27 mouse cellular contexts compared by ENCODE assay signal in the genomic region with DNA sequence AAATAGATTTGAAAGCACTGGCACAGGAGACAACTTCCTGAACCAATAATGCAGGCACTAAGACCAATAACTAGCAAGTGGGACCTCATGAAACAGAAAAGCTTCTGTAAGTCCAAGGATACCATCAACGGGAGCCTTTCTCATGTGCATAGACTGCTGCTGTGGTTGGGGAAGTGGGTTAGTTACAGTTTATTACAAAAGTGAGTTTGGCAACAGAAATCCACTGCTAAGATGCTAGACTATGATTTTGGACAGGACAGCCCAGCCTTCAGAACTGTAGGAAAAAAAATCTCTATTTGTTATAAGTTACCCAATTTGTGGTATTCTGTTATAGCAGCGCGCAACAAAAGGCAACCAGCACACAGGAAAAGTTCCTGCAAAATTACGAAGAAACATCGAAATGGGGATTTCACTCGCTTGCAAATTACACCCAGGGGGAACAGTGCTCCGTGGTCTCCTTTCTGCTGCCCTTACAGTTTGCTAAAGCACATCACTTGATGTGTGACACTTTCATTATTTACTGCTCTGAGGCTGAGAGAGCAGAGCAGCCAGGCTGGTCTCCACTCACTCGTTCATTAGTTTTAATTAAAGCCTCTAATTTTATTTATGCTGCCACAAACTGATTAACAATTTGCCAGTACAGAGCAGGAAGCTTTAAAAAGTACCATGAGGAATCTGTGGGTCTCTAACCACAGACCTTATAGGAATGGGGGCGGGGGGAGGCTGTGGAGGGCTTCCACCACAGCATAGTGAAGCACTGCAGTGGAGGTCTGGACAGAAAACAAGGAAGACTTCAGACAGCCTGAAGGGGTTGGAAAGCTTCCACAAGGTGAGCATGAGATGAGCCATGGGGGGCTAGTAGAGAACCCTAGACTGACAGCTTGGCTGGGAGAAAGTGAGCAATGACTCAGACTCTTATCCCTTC. TPM values are rescaled to one million over a fixed set of nuclear protein-coding genes. Genes with fewer than 3 reads are reported as not detected.
DNase-seq lines count a peak whose midpoint lies in the region; ATAC-seq and TF ChIP-seq lines count a peak whose summit lies in the region.
"Had no signal": no experiment of that assay in that cellular context is flagged by ENCODE, and none has a peak within 500 bp of the region (broad histone marks: within the 10 kb centered on the region; RNA-seq: fewer than 3 reads in every experiment).

No protein-coding gene starts in this region.

- H3K27me3 ChIP-seq in forebrain, embryonic 16.5 days (replicated peaks; ENCODE audit: control insufficient read depth, insufficient read depth, low read length): no peaks in the 10 kb centered on the region
- no peaks in the 10 kb centered on the region for H3K27me3 ChIP-seq in forebrain, postnatal 0 days (ENCODE audit: insufficient read depth, low read length)
- H3K27me3 ChIP-seq in heart, embryonic 10.5 days (ENCODE audit: insufficient read depth, poor library complexity, severe bottlenecking): no peaks in the 10 kb centered on the region
- H3K27me3 ChIP-seq: Patski had no signal

- H3K36me3 ChIP-seq in forebrain, embryonic 16.5 days (ENCODE audit: control insufficient read depth, insufficient read depth): no peaks in the 10 kb centered on the region
- no peaks in the 10 kb centered on the region for H3K36me3 ChIP-seq in forebrain, postnatal 0 days (ENCODE audit: insufficient read depth)
- H3K36me3 ChIP-seq in heart, embryonic 10.5 days: no peaks in the 10 kb centered on the region
- H3K36me3 ChIP-seq: embryonic facial prominence, embryonic 10.5 days had no signal

- no peak for TF ChIP-seq POLR2A in brain, embryonic 14.5 days (IDR thresholded peaks at IDR 0.05; ENCODE audit: borderline replicate concordance, extremely low read depth, insufficient read depth, insufficient read length, poor library complexity, severe bottlenecking)

- WGBS in forebrain, embryonic 16.5 days: 31% methylated on average over 9 of the region's 9 CpGs
- WGBS in forebrain, postnatal 0 days: 32% methylated on average over 9 of the region's 9 CpGs
- WGBS in heart, embryonic 10.5 days: 75% methylated on average over 9 of the region's 9 CpGs

- no peaks in the 10 kb centered on the region for H3K4me1 ChIP-seq in forebrain, embryonic 16.5 days (replicated peaks; ENCODE audit: control insufficient read depth, insufficient read depth, low read length)
- H3K4me1 ChIP-seq in forebrain, postnatal 0 days (ENCODE audit: insufficient read depth): no peaks in the 10 kb centered on the region
- no peaks in the 10 kb centered on the region for H3K4me1 ChIP-seq in heart, embryonic 10.5 days
- H3K4me1 ChIP-seq: embryonic facial prominence, embryonic 10.5 days had no signal

- H3K27ac ChIP-seq in forebrain, embryonic 16.5 days (ENCODE audit: low read length): no peak overlapping the region
- H3K27ac ChIP-seq in forebrain, postnatal 0 days (ENCODE audit: low read depth, low read length): no peak overlapping the region
- no peak overlapping the region for H3K27ac ChIP-seq in heart, embryonic 10.5 days
- H3K27ac ChIP-seq: embryonic facial prominence, embryonic 10.5 days; hindbrain, embryonic 14.5 days had no signal

- H3K9me3 ChIP-seq in forebrain, embryonic 16.5 days (ENCODE audit: control insufficient read depth, low read length): no peaks in the 10 kb centered on the region
- H3K9me3 ChIP-seq in forebrain, postnatal 0 days (ENCODE audit: low read length): no peaks in the 10 kb centered on the region
- no peaks in the 10 kb centered on the region for H3K9me3 ChIP-seq in heart, embryonic 10.5 days
- H3K9me3 ChIP-seq: embryonic facial prominence, embryonic 10.5 days had no signal

- no peak overlapping the region for H3K4me3 ChIP-seq in forebrain, embryonic 16.5 days (replicated peaks; ENCODE audit: low read length)
- no peak overlapping the region for H3K4me3 ChIP-seq in forebrain, postnatal 0 days (ENCODE audit: low read depth, low read length)
- no peak overlapping the region for H3K4me3 ChIP-seq in heart, embryonic 10.5 days
- H3K4me3 ChIP-seq: embryonic facial prominence, embryonic 10.5 days had no signal

- no peak for DNase-seq in forebrain, postnatal 0 days
- DNase-seq in brain, embryonic 14.5 days (ENCODE audit: low read depth): peak; percentile 75
- no peak for DNase-seq in heart, embryonic 10.5 days (ENCODE audit: low spot score)
- DNase-seq in kidney, postnatal 10 days: no peak
- DNase-seq: adrenal gland, postnatal 14 days; B cell, adult 2 months; cerebellum, adult 18-20 months; cerebellum, adult 9-11 months; cerebellum, postnatal 36 days; gastrocnemius, postnatal 25 days; heart, adult 11 months; heart, postnatal 10 days; heart, postnatal 4 days; kidney, adult 2 months had no signal

- peak; percentile 57; the same call in 1 of the 2 replicates for ATAC-seq in forebrain, embryonic 16.5 days
- no peak for ATAC-seq in forebrain, postnatal 0 days
- ATAC-seq in hematopoietic stem cell, adult 5-6 weeks (replicated peaks in 1 of 2; ENCODE audit: insufficient read depth in 1 of 2, low FRiP score in 2 of 2, low TSS enrichment in 1 of 2, low read depth in 1 of 2, poor library complexity in 2 of 2, severe bottlenecking in 2 of 2): peak; percentile 21 to 32; a peak in 1 of 4 replicates
- ATAC-seq: activated CD4-positive, CD25-positive, alpha-beta regulatory T cell, adult 4 months; CD4-positive, CD25-positive, alpha-beta regulatory T cell, adult 4 months; intestine, embryonic 16.5 days; Patski had no signal

- no peak overlapping the region for H3K9ac ChIP-seq in forebrain, embryonic 16.5 days (replicated peaks; ENCODE audit: low read depth, low read length)
- no peak overlapping the region for H3K9ac ChIP-seq in forebrain, postnatal 0 days
- H3K9ac ChIP-seq: hindbrain, embryonic 14.5 days had no signal

- no peak for TF ChIP-seq CTCF in forebrain, postnatal 0 days (IDR thresholded peaks at IDR 0.05; ENCODE audit: low read depth)
- no peak for TF ChIP-seq CTCF in brain, embryonic 14.5 days (IDR thresholded peaks at IDR 0.05; ENCODE audit: borderline replicate concordance, extremely low read depth, insufficient read depth, insufficient read length)

- no peak overlapping the region for H3K4me2 ChIP-seq in forebrain, embryonic 16.5 days (ENCODE audit: low read length)
- H3K4me2 ChIP-seq in forebrain, postnatal 0 days (ENCODE audit: low read depth): no peak overlapping the region
- H3K4me2 ChIP-seq: hindbrain, embryonic 14.5 days had no signal

RNA-seq across cellular contexts. Expression of a gene that starts 10.3 kb away (rescaled TPM):
- 31.8 and 36.9 TPM in 2 replicates for polyA plus RNA-seq in forebrain, embryonic 16.5 days (2015; fragmentation: Nextera tagmentation; extraction: Ambion mirVana)
- 15.2 and 18.0 TPM in 2 replicates for total RNA-seq in forebrain, postnatal 0 days (2014; rRNA removed)
- 12.6 and 19.5 TPM in 2 replicates for polyA plus RNA-seq in forebrain, postnatal 0 days (2015; fragmentation: Nextera tagmentation; extraction: Ambion mirVana)
- polyA plus RNA-seq in brain, embryonic 14.5 days (2012; rRNA removed): 15.1 and 15.9 TPM in 2 replicates
- total RNA-seq in hematopoietic stem cell, adult 5-6 weeks (2017): 29.1 and 31.3 TPM in 2 replicates
- 16.5 and 23.5 TPM in 2 replicates for polyA plus RNA-seq in heart, embryonic 10.5 days (2016; fragmentation: Nextera tagmentation; extraction: Ambion mirVana)

RNA-seq across cellular contexts. Expression of a gene that starts 37.2 kb away (rescaled TPM):
- polyA plus RNA-seq in forebrain, embryonic 16.5 days (2015; fragmentation: Nextera tagmentation; extraction: Ambion mirVana): 0.09 and 0.77 TPM in 2 replicates
- 0.69 and 0.90 TPM in 2 replicates for total RNA-seq in forebrain, postnatal 0 days (2014; rRNA removed)
- polyA plus RNA-seq in forebrain, postnatal 0 days (2015; fragmentation: Nextera tagmentation; extraction: Ambion mirVana): 0.15 and 0.47 TPM in 2 replicates
- polyA plus RNA-seq in brain, embryonic 14.5 days (2012; rRNA removed): 0.57 and 1.6 TPM in 2 replicates
- total RNA-seq in hematopoietic stem cell, adult 5-6 weeks (2017): not detected in 2 replicates
- 0.06 and 0.10 TPM in 2 replicates for polyA plus RNA-seq in heart, embryonic 10.5 days (2016; fragmentation: Nextera tagmentation; extraction: Ambion mirVana)
- total RNA-seq: adrenal gland, adult 18-20 months; adrenal gland, postnatal 14 days; gastrocnemius, adult 18-20 months; gastrocnemius, postnatal 25 days; heart, postnatal 10 days; heart, postnatal 4 days; MEL had no signal
- polyA plus RNA-seq: activated CD4-positive, CD25-positive, alpha-beta regulatory T cell, adult 4 months; CD4-positive, CD25-positive, alpha-beta regulatory T cell, adult 4 months; embryonic facial prominence, embryonic 14.5 days; heart, embryonic 14.5 days; kidney, adult 2 months; Patski had no signal

RNA-seq across cellular contexts. Expression of a gene that starts 38.4 kb away (rescaled TPM):
- polyA plus RNA-seq in forebrain, embryonic 16.5 days (2015; fragmentation: Nextera tagmentation; extraction: Ambion mirVana): 1.6 and 2.6 TPM in 2 replicates
- 2.2 and 2.4 TPM in 2 replicates for total RNA-seq in forebrain, postnatal 0 days (2014; rRNA removed)
- polyA plus RNA-seq in forebrain, postnatal 0 days (2015; fragmentation: Nextera tagmentation; extraction: Ambion mirVana): 3.0 and 4.4 TPM in 2 replicates
- 1.8 and 7.2 TPM in 2 replicates for polyA plus RNA-seq in brain, embryonic 14.5 days (2012; rRNA removed)
- total RNA-seq in hematopoietic stem cell, adult 5-6 weeks (2017): not detected in 2 replicates
- polyA plus RNA-seq in heart, embryonic 10.5 days (2016; fragmentation: Nextera tagmentation; extraction: Ambion mirVana): 0.06 and 0.24 TPM in 2 replicates
- total RNA-seq: adrenal gland, adult 18-20 months; adrenal gland, postnatal 14 days; gastrocnemius, adult 18-20 months; gastrocnemius, postnatal 25 days; heart, postnatal 10 days; MEL had no signal
- polyA plus RNA-seq: activated CD4-positive, CD25-positive, alpha-beta regulatory T cell, adult 4 months; CD4-positive, CD25-positive, alpha-beta regulatory T cell, adult 4 months; kidney, adult 2 months; Patski had no signal
